In the genomic region with DNA sequence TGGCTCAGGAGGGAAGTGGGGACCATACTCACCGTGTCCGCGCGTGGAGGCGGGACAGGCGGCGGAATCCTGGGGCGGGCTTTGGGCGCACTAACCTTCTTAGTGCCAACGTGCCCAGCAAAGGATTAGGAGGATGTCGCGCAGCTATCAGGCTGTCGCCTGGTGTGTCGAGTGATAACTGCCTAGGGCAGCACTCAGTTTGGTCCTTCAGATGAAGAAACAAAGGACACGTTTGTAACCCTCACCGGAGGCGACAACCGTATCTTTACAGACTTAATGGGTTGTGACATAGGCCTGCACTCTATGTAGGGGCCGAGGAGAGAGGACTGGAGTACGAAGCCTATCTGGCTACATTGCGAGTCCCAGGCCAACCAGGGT, we compare ENCODE assay signal across 8 mouse cellular contexts. TPM values are rescaled to one million over a fixed set of nuclear protein-coding genes. Genes with fewer than 3 reads are reported as not detected.
DNase-seq lines count a peak whose midpoint lies in the region; ATAC-seq and TF ChIP-seq lines count a peak whose summit lies in the region.

No protein-coding gene starts in this region.

- no peak for TF ChIP-seq POLR2A in bone marrow, adult 2 months (IDR thresholded peaks at IDR 0.05; ENCODE audit: borderline replicate concordance, control insufficient read depth, low read depth, low read length)

- H3K9ac ChIP-seq in heart, postnatal 0 days (replicated peaks; ENCODE audit: low read depth, low read length) = peak overlapping the region; percentile 39; the same call in 1 of the 2 replicates
- H3K9ac ChIP-seq in hindbrain, embryonic 12.5 days = peak overlapping the region; percentile 55

- H3K36me3 ChIP-seq in heart, postnatal 0 days (replicated peaks; ENCODE audit: control insufficient read depth, insufficient read depth, low read length) = no peaks in the 10 kb centered on the region
- no peaks in the 10 kb centered on the region for H3K36me3 ChIP-seq in hindbrain, embryonic 12.5 days
- no peaks in the 10 kb centered on the region for H3K36me3 ChIP-seq in midbrain, embryonic 10.5 days

- DNase-seq in heart, postnatal 0 days (ENCODE audit: low spot score) = no peak
- no peak for DNase-seq in heart, postnatal 14 days
- no peak for DNase-seq in midbrain, embryonic 10.5 days (ENCODE audit: low spot score)
- no peak for DNase-seq in layer of hippocampus, postnatal 14 days (ENCODE audit: low spot score in 2 of 2)
- no peak for DNase-seq in cerebellum, adult 18-20 months
- DNase-seq in adrenal gland, adult (ENCODE audit: inconsistent age in 2 of 2, low spot score in 1 of 2) = no peak

- intact Hi-C loops in heart, postnatal 14 days (cut with DNase I) = no loop called here

- WGBS in heart, postnatal 0 days = 4% methylated on average over 21 of the region's 21 CpGs
- 8% methylated on average over 21 of the region's 21 CpGs for WGBS in bone marrow, adult 2 months
- 3% methylated on average over 20 of the region's 21 CpGs for whole genome bisulfite sequencing in hindbrain, embryonic 12.5 days
- 4% methylated on average over 21 of the region's 21 CpGs for WGBS in midbrain, embryonic 10.5 days

- H3K4me1 ChIP-seq in heart, postnatal 0 days (ENCODE audit: control insufficient read depth, insufficient read depth) = peaks cover 4% of the 10 kb centered on the region; the same call in 1 of the 2 replicates
- peaks cover 12% of the 10 kb centered on the region for H3K4me1 ChIP-seq in bone marrow, adult 2 months (ENCODE audit: control insufficient read depth, insufficient read depth, low read length)
- peaks cover 3% of the 10 kb centered on the region; the same call in 1 of the 2 replicates for H3K4me1 ChIP-seq in hindbrain, embryonic 12.5 days
- peaks cover 20% of the 10 kb centered on the region for H3K4me1 ChIP-seq in midbrain, embryonic 10.5 days

- H3K27ac ChIP-seq in heart, postnatal 0 days (ENCODE audit: low read depth) = no peak overlapping the region
- peak overlapping the region; percentile 60 for H3K27ac ChIP-seq in bone marrow, adult 2 months (ENCODE audit: control insufficient read depth, insufficient read depth, low read depth, low read length, poor library complexity)
- H3K27ac ChIP-seq in hindbrain, embryonic 12.5 days = no peak overlapping the region
- H3K27ac ChIP-seq in midbrain, embryonic 10.5 days (replicated peaks) = peak overlapping the region; percentile 81

- peak overlapping the region; percentile 79 for H3K4me2 ChIP-seq in heart, postnatal 0 days (ENCODE audit: low read depth, low read length)
- H3K4me2 ChIP-seq in hindbrain, embryonic 12.5 days (replicated peaks) = peak overlapping the region; percentile 75

- no peaks in the 10 kb centered on the region for H3K27me3 ChIP-seq in heart, postnatal 0 days (ENCODE audit: control insufficient read depth, insufficient read depth, low read length)
- no peaks in the 10 kb centered on the region for H3K27me3 ChIP-seq in hindbrain, embryonic 12.5 days
- H3K27me3 ChIP-seq in midbrain, embryonic 10.5 days (ENCODE audit: low read depth, poor library complexity, severe bottlenecking) = no peaks in the 10 kb centered on the region

- TF ChIP-seq EP300 in heart, postnatal 0 days (IDR thresholded peaks at IDR 0.05; ENCODE audit: low read depth) = no peak

- peak; percentile 13; the same call in 1 of the 2 replicates for ATAC-seq in heart, postnatal 0 days (ENCODE audit: insufficient read depth, low read depth)
- peak; percentile 75 for ATAC-seq in hindbrain, embryonic 12.5 days (ENCODE audit: low FRiP score)

- no peaks in the 10 kb centered on the region for H3K9me3 ChIP-seq in heart, postnatal 0 days (replicated peaks; ENCODE audit: control insufficient read depth, low read length)
- H3K9me3 ChIP-seq in hindbrain, embryonic 12.5 days (replicated peaks) = no peaks in the 10 kb centered on the region
- no peaks in the 10 kb centered on the region for H3K9me3 ChIP-seq in midbrain, embryonic 10.5 days (replicated peaks)

- H3K4me3 ChIP-seq in heart, postnatal 0 days (ENCODE audit: low read depth, low read length) = peak overlapping the region; percentile 64
- peak overlapping the region; percentile 97 for H3K4me3 ChIP-seq in bone marrow, adult 2 months (replicated peaks; ENCODE audit: control insufficient read depth, low read depth, low read length)
- peak overlapping the region; percentile 74 for H3K4me3 ChIP-seq in hindbrain, embryonic 12.5 days
- peak overlapping the region; percentile 74 for H3K4me3 ChIP-seq in midbrain, embryonic 10.5 days

- TF ChIP-seq CTCF in heart, postnatal 0 days (IDR thresholded peaks at IDR 0.05; ENCODE audit: low read depth) = no peak
- no peak for TF ChIP-seq CTCF in bone marrow, adult 2 months (IDR thresholded peaks at IDR 0.05; ENCODE audit: control insufficient read depth, insufficient read depth, low read length)

RNA-seq across cellular contexts. Expression of a gene that starts 0.4 kb away (rescaled TPM):
- not detected in 2 replicates for total RNA-seq in heart, postnatal 0 days (2014; rRNA removed; ENCODE audit: low replicate concordance)
- 0.97 and 1.2 TPM in 2 replicates for polyA plus RNA-seq in heart, postnatal 0 days (2015; fragmentation: Nextera tagmentation; extraction: Ambion mirVana)
- 1 to 10 TPM; 1.4 to 1.7 TPM for total RNA-seq in heart, postnatal 14 days (2021)
- 3.3 and 13.7 TPM in 2 replicates for polyA plus RNA-seq in bone marrow, adult 2 months (2011; ENCODE audit: insufficient read depth, insufficient read length, low replicate concordance, missing spikeins)
- polyA plus RNA-seq in hindbrain, embryonic 12.5 days (2016; fragmentation: Nextera tagmentation; extraction: Ambion mirVana) = 11.6 and 13.4 TPM in 2 replicates
- polyA plus RNA-seq in midbrain, embryonic 10.5 days (2016; fragmentation: Nextera tagmentation; extraction: Ambion mirVana) = 4.8 and 6.5 TPM in 2 replicates
- 10 to 100 TPM; 22.0 to 24.2 TPM for total RNA-seq in layer of hippocampus, postnatal 14 days (2021)

RNA-seq across cellular contexts. Expression of a gene that starts 7.8 kb away (rescaled TPM):
- 10.5 TPM in 1 of 2 replicates, not detected in the other for total RNA-seq in heart, postnatal 0 days (2014; rRNA removed; ENCODE audit: low replicate concordance)
- polyA plus RNA-seq in heart, postnatal 0 days (2015; fragmentation: Nextera tagmentation; extraction: Ambion mirVana) = 9.3 and 10.5 TPM in 2 replicates
- 10 to 100 TPM in 1 of 2 experiments, 1 to 10 TPM in 1; 3.5 to 10.3 TPM for total RNA-seq in heart, postnatal 14 days (2021)
- polyA plus RNA-seq in bone marrow, adult 2 months (2011; ENCODE audit: insufficient read depth, insufficient read length, low replicate concordance, missing spikeins) = 270 and 801 TPM in 2 replicates
- polyA plus RNA-seq in hindbrain, embryonic 12.5 days (2016; fragmentation: Nextera tagmentation; extraction: Ambion mirVana) = 4.8 and 5.0 TPM in 2 replicates
- 5.1 TPM in 2 replicates for polyA plus RNA-seq in midbrain, embryonic 10.5 days (2016; fragmentation: Nextera tagmentation; extraction: Ambion mirVana)
- 1 to 10 TPM in 1 of 2 experiments, under 1 TPM in 1; 0.86 to 1.5 TPM for total RNA-seq in layer of hippocampus, postnatal 14 days (2021)

RNA-seq across cellular contexts. Expression of a gene that starts 25.9 kb away (rescaled TPM):
- total RNA-seq in heart, postnatal 0 days (2014; rRNA removed; ENCODE audit: low replicate concordance) = 49.7 and 67.6 TPM in 2 replicates
- polyA plus RNA-seq in heart, postnatal 0 days (2015; fragmentation: Nextera tagmentation; extraction: Ambion mirVana) = 140 and 150 TPM in 2 replicates
- total RNA-seq in heart, postnatal 14 days (2021) = 10 to 100 TPM; 47.4 to 51.4 TPM
- polyA plus RNA-seq in bone marrow, adult 2 months (2011; ENCODE audit: insufficient read depth, insufficient read length, low replicate concordance, missing spikeins) = 299 and 416 TPM in 2 replicates
- 333 and 369 TPM in 2 replicates for polyA plus RNA-seq in hindbrain, embryonic 12.5 days (2016; fragmentation: Nextera tagmentation; extraction: Ambion mirVana)
- 302 and 324 TPM in 2 replicates for polyA plus RNA-seq in midbrain, embryonic 10.5 days (2016; fragmentation: Nextera tagmentation; extraction: Ambion mirVana)
- total RNA-seq in layer of hippocampus, postnatal 14 days (2021) = 100 to 1,000 TPM; 271 to 295 TPM

RNA-seq across cellular contexts. Expression of a gene that starts 42.1 kb away (rescaled TPM):
- total RNA-seq in heart, postnatal 0 days (2014; rRNA removed; ENCODE audit: low replicate concordance) = 0.08 and 6.6 TPM in 2 replicates
- 0.11 TPM in 1 of 2 replicates, not detected in the other for polyA plus RNA-seq in heart, postnatal 0 days (2015; fragmentation: Nextera tagmentation; extraction: Ambion mirVana)
- under 1 TPM in 1 of 2 experiments, not detected in 1; 0.24 TPM for total RNA-seq in heart, postnatal 14 days (2021)
- polyA plus RNA-seq in bone marrow, adult 2 months (2011; ENCODE audit: insufficient read depth, insufficient read length, low replicate concordance, missing spikeins) = 4.6 TPM in 1 of 2 replicates, not detected in the other
- polyA plus RNA-seq in hindbrain, embryonic 12.5 days (2016; fragmentation: Nextera tagmentation; extraction: Ambion mirVana) = 2.3 and 2.5 TPM in 2 replicates
- polyA plus RNA-seq in midbrain, embryonic 10.5 days (2016; fragmentation: Nextera tagmentation; extraction: Ambion mirVana) = 2.0 TPM in 2 replicates
- total RNA-seq in layer of hippocampus, postnatal 14 days (2021) = 1 to 10 TPM; 1.2 to 2.2 TPM

RNA-seq across cellular contexts. Expression of a gene that starts 49.1 kb away (rescaled TPM):
- not detected in 2 replicates for total RNA-seq in heart, postnatal 0 days (2014; rRNA removed; ENCODE audit: low replicate concordance)
- not detected in 2 replicates for polyA plus RNA-seq in heart, postnatal 0 days (2015; fragmentation: Nextera tagmentation; extraction: Ambion mirVana)
- total RNA-seq in heart, postnatal 14 days (2021) = not detected
- 1.0 TPM in 1 of 2 replicates, not detected in the other for polyA plus RNA-seq in bone marrow, adult 2 months (2011; ENCODE audit: insufficient read depth, insufficient read length, low replicate concordance, missing spikeins)
- polyA plus RNA-seq in hindbrain, embryonic 12.5 days (2016; fragmentation: Nextera tagmentation; extraction: Ambion mirVana) = not detected in 2 replicates
- not detected in 2 replicates for polyA plus RNA-seq in midbrain, embryonic 10.5 days (2016; fragmentation: Nextera tagmentation; extraction: Ambion mirVana)
- not detected for total RNA-seq in layer of hippocampus, postnatal 14 days (2021)

Comparison
In these comparisons a context has a peak if more than half of its experiments do, and no peak if none do; other contexts are left out.
1. H3K27ac ChIP-seq: peak in bone marrow, adult 2 months (single experiment) and midbrain, embryonic 10.5 days (single experiment); none in heart, postnatal 0 days (single experiment) and hindbrain, embryonic 12.5 days (single experiment).
2. RNA of a gene that starts 7.8 kb away (polyA plus RNA-seq): 270 to 801 TPM in bone marrow, adult 2 months; 9.3 to 10.5 TPM in heart, postnatal 0 days, 5.1 TPM in midbrain, embryonic 10.5 days and 4.8 to 5.0 TPM in hindbrain, embryonic 12.5 days; every median in the first group is over 10 times any median in the second.
3. Peak in every context shown above with its lines, with median percentiles within 50 percentile points of each other: H3K4me3 ChIP-seq.